Mouse (Mus musculus) CD8-positive naive resting alpha-beta T cell, adult 2 months (primary cell): ENCODE results near the gene Grik2.
"Not testable (repeated sequence)": the region's sequence is repeated elsewhere in the genome, so short reads cannot be mapped to it uniquely, and the experiment has no call there.

Source experiments
- DNase-seq, 2 experiments: peaks; one replicate each; pipeline ENCODE4 v3.0.0; 2022; ENCODE audit warnings: low read depth in 2 of 2, low spot score in 2 of 2

The Grik2 gene

DNA sequence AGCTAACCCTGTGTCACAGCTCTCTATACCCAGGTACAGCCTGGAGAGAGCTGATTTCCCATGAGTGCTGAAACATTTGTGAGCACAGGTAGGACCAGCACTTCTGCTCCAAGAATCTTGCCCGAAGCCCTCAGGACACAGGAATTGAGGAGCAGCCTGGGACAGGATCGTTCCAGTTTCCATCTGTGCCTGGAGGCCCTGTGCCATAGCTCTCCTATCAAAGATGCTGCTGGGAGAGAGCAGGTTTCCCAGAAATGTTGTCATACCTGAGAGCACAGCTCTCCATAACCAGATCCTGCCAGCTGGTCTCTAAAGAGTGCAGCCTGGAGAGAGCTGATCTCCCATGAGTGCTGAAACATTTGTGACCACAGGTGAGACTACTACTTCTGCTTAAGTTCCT, 420.0 kb downstream of the Grik2 start:
- DNase-seq, result no peak

DNA sequence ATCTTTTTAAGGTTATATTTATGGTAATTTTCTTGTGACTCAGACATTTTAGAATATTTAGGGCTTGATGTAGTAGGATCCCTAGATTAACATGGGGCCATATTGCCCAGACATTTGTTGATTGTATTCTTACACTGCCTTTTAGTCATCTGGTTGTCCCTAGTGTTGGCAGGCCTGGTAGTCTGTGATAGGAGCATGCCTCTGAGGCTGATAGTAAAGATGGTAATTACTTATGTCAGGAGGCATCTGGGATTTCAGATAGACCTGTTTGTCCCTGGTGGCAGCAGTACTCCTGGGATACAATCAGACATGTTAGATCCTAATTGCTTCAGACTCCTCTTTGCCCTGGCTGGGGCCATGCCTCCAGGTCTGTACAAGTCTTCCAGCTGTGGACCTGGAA, 423.3 kb downstream of the Grik2 start:
- DNase-seq, result no peak

DNA sequence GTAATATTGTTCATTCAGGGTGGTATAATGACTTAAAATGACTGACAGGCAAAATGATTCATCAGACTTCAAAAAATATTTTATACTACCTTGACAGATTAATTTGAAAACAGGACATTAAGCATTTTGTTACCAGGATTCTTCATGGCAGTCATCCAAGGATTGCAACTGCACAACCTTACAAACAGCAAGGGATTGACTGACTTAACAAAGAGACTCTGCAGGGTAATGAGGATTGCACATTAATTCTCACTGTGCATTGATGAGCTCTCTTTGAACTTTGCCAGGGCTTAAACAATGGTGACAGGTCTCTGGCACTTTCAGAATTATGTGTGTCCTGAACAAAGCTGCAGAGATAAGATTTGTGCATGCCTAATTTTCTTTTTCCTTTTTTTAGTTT, 466.2 kb downstream of the Grik2 start:
- no peak for DNase-seq

DNA sequence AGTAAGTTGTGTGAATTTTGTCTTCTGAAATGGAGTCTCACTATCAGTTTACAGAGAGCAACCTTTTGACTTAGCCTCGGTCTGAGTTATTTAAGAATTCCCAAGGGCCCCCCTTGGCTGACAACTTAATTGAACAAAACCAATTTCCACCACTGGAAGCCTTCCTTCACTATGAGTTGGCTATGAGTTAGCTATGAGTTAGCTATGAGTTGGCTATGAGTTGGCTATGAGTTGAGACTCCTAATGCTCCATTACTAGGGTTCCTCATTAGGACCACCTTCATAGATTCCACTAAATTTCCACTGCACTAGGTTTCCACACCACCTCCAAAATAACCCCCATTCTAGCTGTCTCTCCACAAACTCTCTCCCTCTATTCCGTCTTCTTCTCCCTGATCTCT, 468.7 kb downstream of the Grik2 start:
- no peak for DNase-seq

DNA sequence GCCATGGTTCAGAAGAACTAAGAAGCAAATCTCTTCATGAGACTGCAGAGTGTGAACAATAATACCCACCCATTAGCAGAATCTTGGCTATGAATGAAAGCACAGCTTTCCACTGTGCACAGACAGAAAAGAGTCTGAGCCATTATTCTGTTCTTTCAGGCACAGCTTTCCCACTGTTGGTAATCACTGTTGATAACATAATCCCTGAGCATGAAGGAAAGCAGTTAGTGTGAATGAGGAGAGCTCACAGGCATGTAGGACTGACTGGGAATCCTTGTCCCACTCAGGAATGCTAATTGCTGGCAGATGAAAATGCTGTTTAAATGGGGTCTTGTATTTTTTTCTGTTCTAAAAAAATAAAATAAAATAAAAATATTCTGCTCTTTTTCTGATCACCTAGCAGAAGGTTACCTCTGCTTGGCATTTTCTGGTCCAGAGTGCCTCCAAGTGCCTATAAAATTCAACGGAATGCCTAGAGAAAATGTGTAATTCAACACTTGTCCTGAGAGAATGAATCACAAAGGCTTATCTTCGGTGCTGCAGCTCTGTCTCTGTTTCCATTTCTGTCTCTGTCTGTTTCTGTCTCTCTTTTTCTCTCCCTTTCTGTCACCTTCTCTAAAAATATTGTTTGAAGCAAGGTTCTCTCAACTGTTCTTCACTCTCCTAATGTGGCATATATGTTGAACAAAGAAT, 532.2 kb downstream of the Grik2 start:
- DNase-seq, result no peak

GRCm38 (mm10) chr10:49237356-49237755, 551.2 kb downstream of the Grik2 start:
- DNase-seq, result not testable (repeated sequence)

GRCm38 (mm10) chr10:49236844-49237243, 551.7 kb downstream of the Grik2 start:
- DNase-seq, result not testable (repeated sequence)

GRCm38 (mm10) chr10:49220096-49220495, 568.5 kb downstream of the Grik2 start:
- no peak for DNase-seq

- no peak for DNase-seq
These were observed 568.9 kb downstream of the Grik2 start for GRCm38 (mm10) chr10:49219631-49220030.

DNA sequence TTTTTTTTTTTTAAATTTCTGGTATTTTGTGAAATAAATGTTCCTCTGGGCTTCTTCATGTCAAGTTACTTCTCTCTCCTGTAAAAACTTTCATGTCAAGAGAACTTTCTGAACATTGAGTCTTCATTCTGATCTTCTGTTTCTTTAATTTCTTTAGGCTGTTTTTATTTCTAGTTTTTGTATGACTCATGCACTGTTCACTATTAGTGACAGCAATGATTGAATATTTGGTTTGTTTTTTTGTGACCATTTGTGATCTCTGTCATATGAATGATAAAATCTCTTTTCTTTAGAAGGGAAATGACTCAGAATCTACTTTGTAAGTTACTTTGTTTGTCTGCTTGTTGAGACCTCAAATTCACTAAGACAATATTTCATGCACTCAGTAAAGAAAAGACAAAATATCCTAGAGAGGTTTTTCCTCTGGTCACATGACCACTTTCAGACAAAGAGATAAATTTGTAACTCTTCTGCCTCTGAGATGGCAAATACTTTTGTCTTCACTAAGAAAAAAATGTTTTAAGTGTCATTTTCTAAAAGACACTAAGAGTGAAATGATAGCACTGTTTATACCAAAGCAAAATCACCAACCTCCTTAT, 596.7 kb downstream of the Grik2 start:
- no peak for DNase-seq

GRCm38 (mm10) chr10:49191291-49191690, 597.3 kb downstream of the Grik2 start:
- DNase-seq, result no peak

- DNase-seq, result no peak
These were observed 634.4 kb downstream of the Grik2 start for GRCm38 (mm10) chr10:49154134-49154533.

GRCm38 (mm10) chr10:49151496-49151895, 637.1 kb downstream of the Grik2 start:
- DNase-seq, result not testable (repeated sequence)

GRCm38 (mm10) chr10:49149714-49150113, 638.9 kb downstream of the Grik2 start:
- DNase-seq, result no peak

DNA sequence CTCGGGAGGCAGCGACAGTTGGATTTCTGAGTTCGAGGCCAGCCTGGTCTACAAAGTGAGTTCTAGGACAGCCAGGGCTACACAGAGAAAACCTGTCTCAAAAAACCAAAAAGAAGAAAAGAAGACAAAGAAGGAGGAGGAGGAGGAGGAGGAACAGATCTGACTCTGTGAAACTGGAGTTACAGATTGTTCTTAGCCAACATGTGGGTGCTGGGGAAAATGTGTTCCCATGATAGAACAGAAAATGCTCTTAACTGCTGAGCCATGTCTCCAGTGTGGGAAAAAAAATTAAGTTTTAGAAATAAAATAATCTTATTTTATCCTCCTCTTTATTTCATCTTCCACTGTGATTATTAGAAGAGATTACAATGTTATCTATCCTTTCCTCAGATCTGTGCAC, 645.9 kb downstream of the Grik2 start:
- no peak for DNase-seq

DNA sequence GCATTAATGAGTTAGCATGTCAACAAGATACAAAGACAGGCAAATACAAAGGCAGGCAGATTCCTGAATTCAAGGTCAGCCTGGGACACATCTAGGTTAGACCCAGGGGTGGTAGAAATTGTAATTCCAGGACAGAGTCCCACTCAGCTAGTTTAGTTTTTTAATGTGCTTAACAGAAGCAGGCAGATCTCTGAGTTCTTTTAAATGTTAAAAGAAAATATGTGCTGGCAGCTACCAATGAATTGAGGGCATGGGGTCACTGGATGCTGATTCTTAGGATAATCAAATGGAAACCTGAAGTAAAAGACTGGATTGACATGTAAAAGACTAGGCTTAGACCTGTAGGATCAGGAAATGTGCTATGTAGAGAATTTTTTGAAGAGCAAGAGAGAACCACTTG, 651.8 kb downstream of the Grik2 start:
- DNase-seq, result no peak

GRCm38 (mm10) chr10:49131311-49131710, 657.3 kb downstream of the Grik2 start:
- DNase-seq, result no peak

DNA sequence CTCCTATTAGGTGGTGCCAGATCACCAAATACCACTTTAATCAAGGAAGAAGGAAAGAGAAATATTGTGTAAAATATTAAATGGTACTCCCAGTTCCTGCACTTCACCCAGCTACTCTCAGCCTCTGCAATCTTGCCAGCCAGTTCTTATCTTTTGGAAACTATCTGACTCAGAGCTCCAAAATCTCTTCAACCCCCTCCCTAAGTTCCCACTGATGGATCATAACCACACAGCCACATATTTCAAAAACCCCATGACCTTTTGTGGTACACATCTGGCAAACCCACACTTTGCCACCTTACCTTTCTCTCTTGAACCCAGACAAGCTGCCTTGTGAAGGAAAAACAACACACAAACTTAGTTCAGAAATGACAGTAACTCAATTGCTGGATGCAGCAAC, 738.2 kb downstream of the Grik2 start:
- no peak for DNase-seq

DNA sequence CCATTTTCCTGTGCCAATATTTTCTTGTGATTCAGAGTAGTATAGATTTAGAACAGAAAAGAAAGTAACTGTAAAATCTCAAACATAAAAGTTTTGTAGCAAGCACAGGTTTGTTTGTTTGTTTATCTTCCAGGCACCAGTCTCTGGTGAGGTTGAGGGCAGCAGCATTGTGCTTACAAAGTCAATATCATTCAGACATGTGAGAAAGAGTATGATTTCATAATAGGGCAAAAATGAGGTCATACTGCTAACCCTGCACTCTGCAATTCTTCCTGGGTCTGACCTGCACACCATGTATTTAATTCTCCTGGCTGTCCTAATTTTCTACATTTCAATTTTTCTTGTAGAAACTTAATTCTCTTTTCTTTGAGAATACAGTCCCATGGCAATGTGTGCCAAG, 739.2 kb downstream of the Grik2 start:
- no peak for DNase-seq
